Mouse (Mus musculus) heart, postnatal 0 days (tissue): ENCODE measurements around the gene Smg7. TPM values are rescaled to one million over a fixed set of nuclear protein-coding genes. Genes with fewer than 3 reads are reported as not detected.

Experiments
- ATAC-seq: fragments of 200-750 bp; cut with Nextera tagmentation; 2 replicates; pipeline ENCODE4 v1.8.0; 2017; ENCODE audit warnings: low read depth, moderate number of reproducible peaks, moderate library complexity; ENCODE audit not compliant: insufficient read depth
- DNase-seq: peaks from one replicate; pipeline ENCODE4 v3.0.0-alpha.2; 2016; ENCODE audit warnings: low spot score
- H3K27ac ChIP-seq: fragments of 300-500 bp; sonication (generic); 2 replicates; pipeline ENCODE4 v1.5.1; 2014; ENCODE audit warnings: low read depth, mild to moderate bottlenecking
- H3K27me3 ChIP-seq: fragments of 300-500 bp; sonication (generic); 2 replicates; pipeline ENCODE4 v1.6.1; 2014; ENCODE audit warnings: low read length, mixed read lengths; ENCODE audit not compliant: control insufficient read depth, insufficient read depth
- H3K36me3 ChIP-seq: fragments of 300-500 bp; sonication (generic); replicated peaks from 2 replicates; pipeline ENCODE4 v1.6.1; 2014; ENCODE audit warnings: low read length, mixed read lengths; ENCODE audit not compliant: control insufficient read depth, insufficient read depth
- H3K4me1 ChIP-seq: fragments of 300-500 bp; sonication (generic); 2 replicates; pipeline ENCODE4 v1.6.1; 2014; ENCODE audit warnings: antibody characterized with exemption; ENCODE audit not compliant: control insufficient read depth, insufficient read depth
- H3K4me2 ChIP-seq: fragments of 300-500 bp; sonication (generic); 2 replicates; pipeline ENCODE4 v1.6.1; 2014; ENCODE audit warnings: low read depth, mild to moderate bottlenecking, low read length, moderate library complexity
- H3K4me3 ChIP-seq: fragments of 300-500 bp; sonication (generic); 2 replicates; pipeline ENCODE4 v1.5.1; 2014; ENCODE audit warnings: low read depth, low read length
- H3K9ac ChIP-seq: fragments of 300-500 bp; sonication (generic); replicated peaks from 2 replicates; pipeline ENCODE4 v1.6.1; 2014; ENCODE audit warnings: low read depth, low read length, mixed read lengths
- H3K9me3 ChIP-seq: fragments of 300-500 bp; sonication (generic); replicated peaks from 2 replicates; pipeline ENCODE4 v1.6.1; 2016; ENCODE audit warnings: low read length; ENCODE audit not compliant: control insufficient read depth
- CTCF ChIP-seq: IDR thresholded peaks from 2 replicates; pipeline ENCODE4 v1.5.1; 2016; ENCODE audit warnings: antibody characterized with exemption, control low read depth, low read depth
- EP300 ChIP-seq: IDR thresholded peaks from 2 replicates; pipeline ENCODE4 v1.6.1; 2016; ENCODE audit warnings: antibody characterized with exemption, low read depth
- WGBS: fragments of 180-500 bp; shearing (Covaris S2); extraction: QIAGEN DNeasy Blood & Tissue Kit; methylation state at CpG from one replicate; pipeline ENCODE4 v1.1.7; 2014; 5-methylcytosine and 5-hydroxymethylcytosine counted together
- polyA plus RNA-seq: library from polyadenylated mRNA; unstranded; fragments of >200 nt; fragmentation: Nextera tagmentation; extraction: Ambion mirVana; gene quantifications from 2 replicates; pipeline ENCODE4 v1.2.1, GENCODE M21; 2015
- total RNA-seq: library from RNA; depleted of rRNA; stranded (reverse); fragments of >200 nt; gene quantifications from 2 replicates; pipeline ENCODE4 v1.2.3, GENCODE M21; 2014; ENCODE audit warnings: low replicate concordance

Smg7 gene
- total and polyA plus RNA-seq, 2 experiments from 2014 or later: 13.5 to 46.0 TPM

- Histone ChIP-seq H3K9ac (no peak overlapping the region), H3K4me3 (no peak overlapping the region), H3K4me1 (0 out of 2 replicates have a peak, but pooled peaks cover 9% of the 10 kb centered on the region), H3K27ac (no peak overlapping the region), H3K4me2 (no peak overlapping the region), H3K9me3 (no peaks in the 10 kb centered on the region), H3K36me3 (no peaks in the 10 kb centered on the region), H3K27me3 (no peaks in the 10 kb centered on the region)
- WGBS: 83% methylated on average over 13 of the region's 13 CpGs
- TF ChIP-seq EP300: no peak
- TF ChIP-seq CTCF: no peak
- ATAC-seq (no peak), DNase-seq (no peak)
These were observed 91.7 kb downstream of the Smg7 start for GRCm38 (mm10) chr1:152810533-152811439.

- peak overlapping the region; percentile 73 for H3K27ac ChIP-seq
- WGBS: 40% methylated on average over 8 of the region's 8 CpGs
- TF ChIP-seq CTCF (peak; percentile 22; the same call in 1 of the 2 replicates), EP300 (no peak)
- H3K9me3 ChIP-seq: no peaks in the 10 kb centered on the region
- 0 out of 2 replicates have a peak, but pooled peaks cover under 1% of the 10 kb centered on the region for H3K4me1 ChIP-seq
- no peaks in the 10 kb centered on the region for H3K27me3 ChIP-seq
- no peak overlapping the region for H3K9ac ChIP-seq
- H3K4me2 ChIP-seq: no peak overlapping the region
- H3K4me3 ChIP-seq: no peak overlapping the region
- H3K36me3 ChIP-seq: no peaks in the 10 kb centered on the region
- DNase-seq (peak; percentile 70), ATAC-seq (peak; percentile 91)
These were observed 92.7 kb downstream of the Smg7 start for GRCm38 (mm10) chr1:152809541-152810252.

DNA sequence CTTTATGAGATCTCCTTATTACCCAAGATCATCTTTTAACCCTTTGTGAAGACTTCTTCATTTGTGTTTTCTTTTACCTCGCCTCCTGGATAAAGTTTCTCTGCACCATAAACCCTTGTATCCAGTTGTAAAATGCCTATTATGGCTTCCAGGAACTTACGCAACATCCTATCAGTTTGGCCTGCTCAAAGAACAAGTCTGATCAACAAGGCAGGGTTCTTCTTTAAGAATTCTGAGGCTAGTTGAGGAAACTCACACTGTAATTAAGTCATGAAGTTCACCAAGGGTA is 94.1 kb downstream of the Smg7 start:
- peak overlapping the region; percentile 38; the same call in 1 of the 2 replicates for H3K27ac ChIP-seq
- no peak overlapping the region for H3K9ac ChIP-seq
- H3K36me3 ChIP-seq: no peaks in the 10 kb centered on the region
- ATAC-seq (no peak), DNase-seq (no peak)
- no peak overlapping the region for H3K4me2 ChIP-seq
- no peaks in the 10 kb centered on the region for H3K4me1 ChIP-seq
- no peak for TF ChIP-seq EP300
- TF ChIP-seq CTCF: no peak
- H3K9me3 ChIP-seq: no peaks in the 10 kb centered on the region
- no peaks in the 10 kb centered on the region for H3K27me3 ChIP-seq
- WGBS: 82% methylated on average over 2 of the region's 2 CpGs
- 0 out of 2 replicates have a peak overlapping the region, but pooled peaks have one; percentile 4 for H3K4me3 ChIP-seq

GRCm38 (mm10) chr1:152807619-152808391 is 94.6 kb downstream of the Smg7 start:
- WGBS: 71% methylated on average over 18 of the region's 18 CpGs
- Histone ChIP-seq H3K4me3 (0 out of 2 replicates have a peak overlapping the region, but pooled peaks have one; percentile 4), H3K36me3 (no peaks in the 10 kb centered on the region), H3K9me3 (no peaks in the 10 kb centered on the region), H3K4me1 (no peaks in the 10 kb centered on the region), H3K27ac (peak overlapping the region; percentile 38; the same call in 1 of the 2 replicates), H3K4me2 (no peak overlapping the region), H3K9ac (no peak overlapping the region), H3K27me3 (no peaks in the 10 kb centered on the region)
- ATAC-seq: no peak
- no peak for DNase-seq
- TF ChIP-seq EP300: no peak
- TF ChIP-seq CTCF: no peak

- 0 out of 2 replicates have a peak, but pooled peaks cover 5% of the 10 kb centered on the region for H3K4me1 ChIP-seq
- H3K27me3 ChIP-seq: no peaks in the 10 kb centered on the region
- H3K4me2 ChIP-seq: no peak overlapping the region
- H3K9me3 ChIP-seq: no peaks in the 10 kb centered on the region
- H3K4me3 ChIP-seq: no peak overlapping the region
- no peak overlapping the region for H3K9ac ChIP-seq
- ATAC-seq (no peak), DNase-seq (no peak)
- H3K36me3 ChIP-seq: no peaks in the 10 kb centered on the region
- TF ChIP-seq CTCF (no peak), EP300 (no peak)
- H3K27ac ChIP-seq: no peak overlapping the region
- WGBS: 71% methylated on average over 6 of the region's 6 CpGs
These were observed 97.5 kb downstream of the Smg7 start for GRCm38 (mm10) chr1:152804907-152805306.
